18 mouse cellular contexts compared by ENCODE assay signal in the genomic region with DNA sequence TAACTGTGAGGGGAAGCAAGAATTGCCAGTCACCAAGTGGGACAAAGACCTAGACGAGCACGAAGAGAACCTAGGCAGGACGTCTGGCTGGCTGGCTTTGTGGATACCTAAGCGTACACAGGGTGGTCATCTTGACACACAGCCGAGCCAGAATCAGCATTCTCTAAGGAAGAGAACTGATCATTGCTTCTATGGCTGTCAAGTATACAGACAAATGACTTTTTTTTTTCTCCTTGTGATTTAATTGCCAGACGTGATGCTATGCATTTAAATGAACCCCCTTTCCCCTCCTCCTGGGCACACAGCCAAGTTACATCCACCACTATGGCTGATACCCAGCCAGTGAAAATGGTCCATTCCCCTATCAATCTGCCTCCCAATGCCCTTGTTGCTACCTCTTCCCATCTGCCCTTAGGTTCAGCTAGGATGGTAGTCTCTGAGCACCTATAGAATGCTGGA.
DNase-seq lines count a peak whose midpoint lies in the region; ATAC-seq and TF ChIP-seq lines count a peak whose summit lies in the region.
"Had no signal": no experiment of that assay in that cellular context is flagged by ENCODE, and none has a peak within 500 bp of the region (broad histone marks: within the 10 kb centered on the region; RNA-seq: fewer than 3 reads in every experiment).

No protein-coding gene starts in this region.

- H3K27ac ChIP-seq in forebrain, embryonic 14.5 days (ENCODE audit: low read depth, low read length) = peak overlapping the region; percentile 79
- no peak overlapping the region for H3K27ac ChIP-seq in hindbrain, postnatal 0 days
- 0 out of 2 replicates have a peak overlapping the region, but pooled peaks have one; percentile 5 for H3K27ac ChIP-seq in neural tube, embryonic 15.5 days (replicated peaks)
- no peak overlapping the region for H3K27ac ChIP-seq in layer of hippocampus, adult 2 months
- H3K27ac ChIP-seq: lung, embryonic 15.5 days had no signal

- H3K4me2 ChIP-seq in forebrain, embryonic 14.5 days (ENCODE audit: low read length) = peak overlapping the region; percentile 12; the same call in 1 of the 2 replicates
- 0 out of 2 replicates have a peak overlapping the region, but pooled peaks have one; percentile 7 for H3K4me2 ChIP-seq in hindbrain, postnatal 0 days (ENCODE audit: low read depth, low read length)
- H3K4me2 ChIP-seq in neural tube, embryonic 15.5 days = no peak overlapping the region
- H3K4me2 ChIP-seq: lung, embryonic 15.5 days had no signal

- no peaks in the 10 kb centered on the region for H3K27me3 ChIP-seq in forebrain, embryonic 14.5 days (replicated peaks; ENCODE audit: control insufficient read depth, insufficient read depth, low read length)
- no peaks in the 10 kb centered on the region for H3K27me3 ChIP-seq in hindbrain, postnatal 0 days (ENCODE audit: insufficient read depth, low read length)
- H3K27me3 ChIP-seq in neural tube, embryonic 15.5 days (replicated peaks) = no peaks in the 10 kb centered on the region
- H3K27me3 ChIP-seq: lung, embryonic 15.5 days; Patski had no signal

- no peak overlapping the region for H3K9ac ChIP-seq in forebrain, embryonic 14.5 days (ENCODE audit: low read length)
- H3K9ac ChIP-seq in hindbrain, postnatal 0 days (replicated peaks; ENCODE audit: low read length) = no peak overlapping the region
- H3K9ac ChIP-seq in neural tube, embryonic 15.5 days (replicated peaks) = no peak overlapping the region
- H3K9ac ChIP-seq: lung, embryonic 15.5 days had no signal

- intact Hi-C loops in gastrocnemius, postnatal 36 days (cut with DNase I) = no loop called here

- no peaks in the 10 kb centered on the region for H3K36me3 ChIP-seq in forebrain, embryonic 14.5 days (ENCODE audit: control insufficient read depth, insufficient read depth, low read length)
- H3K36me3 ChIP-seq in hindbrain, postnatal 0 days (ENCODE audit: insufficient read depth, low read length) = no peaks in the 10 kb centered on the region
- H3K36me3 ChIP-seq in neural tube, embryonic 15.5 days = no peaks in the 10 kb centered on the region
- H3K36me3 ChIP-seq: lung, embryonic 15.5 days had no signal

- H3K9me3 ChIP-seq in forebrain, embryonic 14.5 days (replicated peaks; ENCODE audit: control insufficient read depth, low read length) = no peaks in the 10 kb centered on the region
- no peaks in the 10 kb centered on the region for H3K9me3 ChIP-seq in hindbrain, postnatal 0 days (ENCODE audit: low read length)
- no peaks in the 10 kb centered on the region for H3K9me3 ChIP-seq in neural tube, embryonic 15.5 days (replicated peaks)
- H3K9me3 ChIP-seq: lung, embryonic 15.5 days had no signal

- WGBS in forebrain, embryonic 14.5 days = 8% methylated on average over 6 of the region's 6 CpGs
- 17% methylated on average over 6 of the region's 6 CpGs for WGBS in hindbrain, postnatal 0 days
- 17% methylated on average over 6 of the region's 6 CpGs for WGBS in neural tube, embryonic 15.5 days

- TF ChIP-seq CTCF in hindbrain, postnatal 0 days (IDR thresholded peaks at IDR 0.05; ENCODE audit: low read depth) = no peak
- no peak for TF ChIP-seq CTCF in layer of hippocampus, adult 2 months (conservative IDR thresholded peaks at IDR 0.05)

- peak; percentile 81 for DNase-seq in heart, adult 11 months
- no peak for DNase-seq in heart, adult 9 months (ENCODE audit: low spot score in 2 of 2)
- DNase-seq in forebrain, embryonic 14.5 days (ENCODE audit: low spot score) = peak; percentile 94
- DNase-seq in hindbrain, postnatal 0 days (ENCODE audit: low spot score) = peak; percentile 70
- DNase-seq in gastrocnemius, postnatal 36 days = no peak
- no peak for DNase-seq in layer of hippocampus, adult 2 months (ENCODE audit: low spot score in 2 of 2)
- no peak for DNase-seq in cerebellum, postnatal 4 days (ENCODE audit: low spot score in 2 of 2)
- DNase-seq: cerebellum, postnatal 25 days; heart, adult 18-20 months; layer of hippocampus, adult 9-11 months; liver; right cerebral cortex, adult 18-20 months; spleen, adult 18-20 months; thymus, postnatal 14 days had no signal

- peaks cover 24% of the 10 kb centered on the region for H3K4me1 ChIP-seq in forebrain, embryonic 14.5 days (ENCODE audit: control insufficient read depth, insufficient read depth, low read length)
- H3K4me1 ChIP-seq in hindbrain, postnatal 0 days (ENCODE audit: insufficient read depth, low read length) = no peaks in the 10 kb centered on the region
- H3K4me1 ChIP-seq in neural tube, embryonic 15.5 days = peaks cover 16% of the 10 kb centered on the region
- H3K4me1 ChIP-seq: lung, embryonic 15.5 days had no signal

- ATAC-seq in forebrain, embryonic 14.5 days = peak; percentile 78
- ATAC-seq in hindbrain, postnatal 0 days = no peak
- 0 out of 2 replicates have a peak, but pooled peaks have one; percentile 19 for ATAC-seq in neural tube, embryonic 15.5 days (ENCODE audit: low FRiP score)
- ATAC-seq: Patski had no signal

- no peak overlapping the region for H3K4me3 ChIP-seq in forebrain, embryonic 14.5 days (ENCODE audit: low read depth, low read length)
- H3K4me3 ChIP-seq in hindbrain, postnatal 0 days (ENCODE audit: low read length) = no peak overlapping the region
- no peak overlapping the region for H3K4me3 ChIP-seq in neural tube, embryonic 15.5 days (replicated peaks)
- no peak overlapping the region for H3K4me3 ChIP-seq in layer of hippocampus, adult 2 months
- H3K4me3 ChIP-seq: lung, embryonic 15.5 days; myocyte had no signal

Comparison
In these comparisons a context has a peak if more than half of its experiments do, and no peak if none do; other contexts are left out.
1. DNase-seq: peak in heart, adult 11 months (single experiment), forebrain, embryonic 14.5 days (single experiment) and hindbrain, postnatal 0 days (single experiment); none in heart, adult 9 months (0 of 2), gastrocnemius, postnatal 36 days (0 of 2), layer of hippocampus, adult 2 months (0 of 2) and cerebellum, postnatal 4 days (0 of 2).
2. H3K27ac ChIP-seq: peak in forebrain, embryonic 14.5 days (single experiment) and neural tube, embryonic 15.5 days (single experiment); none in hindbrain, postnatal 0 days (single experiment) and layer of hippocampus, adult 2 months (single experiment).